Mouse (Mus musculus): ENCODE measurements at regions not wholly inside any gene's neighbourhood (a gene's known extent, or its start where the extent isn't known, plus 50 kb on each side); places are given as distances from the start of the nearest gene placed in this dataset.

- H3K4me2 ChIP-seq, result no peak overlapping the region
- peaks cover 10% of the 10 kb centered on the region for H3K4me1 ChIP-seq (replicated peaks)
- H3K4me3 ChIP-seq, result no peak overlapping the region
- ATAC-seq (ENCODE audit: insufficient number of reproducible peaks, low FRiP score), result no peak
- H3K9ac ChIP-seq, result no peak overlapping the region
- WGBS, result 76% methylated on average over 11 of the region's 11 CpGs
- H3K27me3 ChIP-seq (replicated peaks), result peaks cover 28% of the 10 kb centered on the region
- no peak overlapping the region for H3K27ac ChIP-seq (ENCODE audit: poor library complexity, severe bottlenecking)
- no peaks in the 10 kb centered on the region for H3K9me3 ChIP-seq (replicated peaks)
- H3K36me3 ChIP-seq, result no peaks in the 10 kb centered on the region
These were observed 83.0 kb upstream of the Otos start for GRCm38 (mm10) chr1:92731353-92732282.

- H3K9ac ChIP-seq, result no peak overlapping the region
These were observed 81.9 kb upstream of the Otos start for GRCm38 (mm10) chr1:92730576-92730975.

GRCm38 (mm10) chr1:92727961-92728360 lies 79.3 kb upstream of the Otos start:
- peaks cover 11% of the 10 kb centered on the region for H3K4me1 ChIP-seq (replicated peaks)
- H3K4me3 ChIP-seq, result no peak overlapping the region
- H3K9ac ChIP-seq, result no peak overlapping the region
- no peak overlapping the region for H3K4me2 ChIP-seq
- H3K27ac ChIP-seq (ENCODE audit: poor library complexity, severe bottlenecking), result no peak overlapping the region
- 65% methylated on average over 4 of the region's 4 CpGs for WGBS
- no peak for ATAC-seq (ENCODE audit: insufficient number of reproducible peaks, low FRiP score)
- no peaks in the 10 kb centered on the region for H3K36me3 ChIP-seq
- no peaks in the 10 kb centered on the region for H3K9me3 ChIP-seq (replicated peaks)
- H3K27me3 ChIP-seq (replicated peaks), result peaks cover 16% of the 10 kb centered on the region

More at GRCm38 (mm10) chr1:92730576-92730975, 81.9 kb upstream of the Otos start:
- ATAC-seq (ENCODE audit: insufficient number of reproducible peaks, low FRiP score), result no peak
- H3K9me3 ChIP-seq (replicated peaks), result no peaks in the 10 kb centered on the region
- H3K27me3 ChIP-seq (replicated peaks), result peaks cover 25% of the 10 kb centered on the region
- WGBS, result 78% methylated on average over 6 of the region's 6 CpGs
- H3K4me2 ChIP-seq, result no peak overlapping the region
- peaks cover 10% of the 10 kb centered on the region for H3K4me1 ChIP-seq (replicated peaks)
- H3K4me3 ChIP-seq, result no peak overlapping the region
- no peak overlapping the region for H3K27ac ChIP-seq (ENCODE audit: poor library complexity, severe bottlenecking)
- H3K36me3 ChIP-seq, result no peaks in the 10 kb centered on the region

- WGBS, result 75% methylated on average over 6 of the region's 6 CpGs
- no peak overlapping the region for H3K4me2 ChIP-seq
- H3K27me3 ChIP-seq (replicated peaks), result peaks cover 16% of the 10 kb centered on the region
- H3K4me1 ChIP-seq (replicated peaks), result peaks cover 11% of the 10 kb centered on the region
- no peak overlapping the region for H3K27ac ChIP-seq (ENCODE audit: poor library complexity, severe bottlenecking)
- H3K36me3 ChIP-seq, result no peaks in the 10 kb centered on the region
- no peaks in the 10 kb centered on the region for H3K9me3 ChIP-seq (replicated peaks)
- ATAC-seq (ENCODE audit: insufficient number of reproducible peaks, low FRiP score), result no peak
- no peak overlapping the region for H3K4me3 ChIP-seq
- no peak overlapping the region for H3K9ac ChIP-seq
These were observed 78.7 kb upstream of the Otos start for GRCm38 (mm10) chr1:92727371-92727770.

- no peak for ATAC-seq (ENCODE audit: insufficient number of reproducible peaks, low FRiP score)
- no peak overlapping the region for H3K4me2 ChIP-seq
- H3K9ac ChIP-seq, result no peak overlapping the region
- 78% methylated on average over 6 of the region's 6 CpGs for WGBS
- peaks cover 15% of the 10 kb centered on the region for H3K4me1 ChIP-seq (replicated peaks)
- H3K27ac ChIP-seq (ENCODE audit: poor library complexity, severe bottlenecking), result no peak overlapping the region
- H3K4me3 ChIP-seq, result no peak overlapping the region
- H3K27me3 ChIP-seq (replicated peaks), result peaks cover 16% of the 10 kb centered on the region
- no peaks in the 10 kb centered on the region for H3K9me3 ChIP-seq (replicated peaks)
- no peaks in the 10 kb centered on the region for H3K36me3 ChIP-seq
These were observed 77.7 kb upstream of the Otos start for GRCm38 (mm10) chr1:92726341-92726740.

- ATAC-seq (ENCODE audit: insufficient number of reproducible peaks, low FRiP score), result no peak
- H3K4me2 ChIP-seq, result no peak overlapping the region
- peaks cover 36% of the 10 kb centered on the region for H3K4me1 ChIP-seq (replicated peaks)
- no peaks in the 10 kb centered on the region for H3K36me3 ChIP-seq
- H3K27ac ChIP-seq (ENCODE audit: poor library complexity, severe bottlenecking), result no peak overlapping the region
- no peaks in the 10 kb centered on the region for H3K9me3 ChIP-seq (replicated peaks)
- no peak overlapping the region for H3K4me3 ChIP-seq
- H3K9ac ChIP-seq, result no peak overlapping the region
- WGBS, result 59% methylated on average over 3 of the region's 3 CpGs
- 0 out of 2 replicates have a peak, but pooled peaks cover 5% of the 10 kb centered on the region for H3K27me3 ChIP-seq (replicated peaks)
These were observed 75.5 kb upstream of the Otos start for GRCm38 (mm10) chr1:92724135-92724534.

GRCm38 (mm10) chr1:92720567-92720966 lies 71.9 kb upstream of the Otos start:
- no peaks in the 10 kb centered on the region for H3K36me3 ChIP-seq
- WGBS, result 33% methylated on average over 10 of the region's 10 CpGs
- peak overlapping the region; percentile 33 for H3K4me2 ChIP-seq
- H3K4me3 ChIP-seq, result no peak overlapping the region
- peak overlapping the region; percentile 84 for H3K27ac ChIP-seq (ENCODE audit: poor library complexity, severe bottlenecking)
- peak; percentile 64 for ATAC-seq (ENCODE audit: insufficient number of reproducible peaks, low FRiP score)
- peaks cover 59% of the 10 kb centered on the region for H3K4me1 ChIP-seq (replicated peaks)
- 0 out of 2 replicates have a peak overlapping the region, but pooled peaks have one; percentile 56 for H3K9ac ChIP-seq
- H3K9me3 ChIP-seq (replicated peaks), result no peaks in the 10 kb centered on the region
- H3K27me3 ChIP-seq (replicated peaks), result no peaks in the 10 kb centered on the region

GRCm38 (mm10) chr1:92719864-92720263 lies 71.2 kb upstream of the Otos start:
- 0 out of 2 replicates have a peak overlapping the region, but pooled peaks have one; percentile 0 for H3K9ac ChIP-seq
- no peaks in the 10 kb centered on the region for H3K9me3 ChIP-seq (replicated peaks)
- H3K27me3 ChIP-seq (replicated peaks), result no peaks in the 10 kb centered on the region
- 90% methylated on average over 6 of the region's 6 CpGs for WGBS
- no peak overlapping the region for H3K4me3 ChIP-seq
- peaks cover 66% of the 10 kb centered on the region for H3K4me1 ChIP-seq (replicated peaks)
- peak overlapping the region; percentile 84 for H3K27ac ChIP-seq (ENCODE audit: poor library complexity, severe bottlenecking)
- H3K4me2 ChIP-seq, result peak overlapping the region; percentile 33; the same call in 1 of the 2 replicates
- H3K36me3 ChIP-seq, result no peaks in the 10 kb centered on the region
- ATAC-seq (ENCODE audit: insufficient number of reproducible peaks, low FRiP score), result no peak

GRCm38 (mm10) chr1:92718108-92718507 lies 69.5 kb upstream of the Otos start:
- Histone ChIP-seq H3K4me3 (no peak overlapping the region), H3K9me3 (replicated peaks) (no peaks in the 10 kb centered on the region), H3K4me1 (replicated peaks) (peaks cover 61% of the 10 kb centered on the region), H3K9ac (no peak overlapping the region), H3K4me2 (no peak overlapping the region), H3K27me3 (replicated peaks) (peaks cover 3% of the 10 kb centered on the region; the same call in 1 of the 2 replicates), H3K27ac (ENCODE audit: poor library complexity, severe bottlenecking) (no peak overlapping the region), H3K36me3 (no peaks in the 10 kb centered on the region)
- WGBS, result 68% methylated on average over 4 of the region's 4 CpGs
- ATAC-seq (ENCODE audit: insufficient number of reproducible peaks, low FRiP score), result no peak

GRCm38 (mm10) chr1:92714725-92715324 lies 66.2 kb upstream of the Otos start:
- Histone ChIP-seq H3K9ac (no peak overlapping the region), H3K4me1 (replicated peaks) (peaks cover 46% of the 10 kb centered on the region), H3K4me2 (no peak overlapping the region), H3K9me3 (replicated peaks) (no peaks in the 10 kb centered on the region), H3K36me3 (no peaks in the 10 kb centered on the region), H3K4me3 (no peak overlapping the region), H3K27me3 (replicated peaks) (peaks cover 17% of the 10 kb centered on the region; the same call in 1 of the 2 replicates), H3K27ac (ENCODE audit: poor library complexity, severe bottlenecking) (no peak overlapping the region)
- 49% methylated on average over 9 of the region's 9 CpGs for WGBS
- no peak for ATAC-seq (ENCODE audit: insufficient number of reproducible peaks, low FRiP score)

- Histone ChIP-seq H3K27me3 (replicated peaks) (peaks cover 17% of the 10 kb centered on the region; the same call in 1 of the 2 replicates), H3K9me3 (replicated peaks) (peaks cover 4% of the 10 kb centered on the region; the same call in 1 of the 2 replicates), H3K27ac (ENCODE audit: poor library complexity, severe bottlenecking) (no peak overlapping the region), H3K4me2 (no peak overlapping the region), H3K9ac (no peak overlapping the region), H3K4me3 (no peak overlapping the region), H3K36me3 (no peaks in the 10 kb centered on the region), H3K4me1 (replicated peaks) (peaks cover 46% of the 10 kb centered on the region)
- no peak for ATAC-seq (ENCODE audit: insufficient number of reproducible peaks, low FRiP score)
- WGBS, result 81% methylated on average over 8 of the region's 8 CpGs
These were observed 63.7 kb upstream of the Otos start for GRCm38 (mm10) chr1:92712366-92712765.
